Mouse (Mus musculus) G1E (cell line): ENCODE data around the gene Myo16.

Experiments used
- CTCF ChIP-seq: IDR thresholded peaks from 2 replicates; pipeline ENCODE4 v1.5.1; 2012; ENCODE audit warnings: low read depth, low read length, inconsistent platforms, mixed read lengths
- GATA1 ChIP-seq: IDR thresholded peaks from 2 replicates; pipeline ENCODE4 v1.6.1; 2012; ENCODE audit warnings: borderline replicate concordance, low read length, inconsistent platforms, mixed read lengths
- GATA2 ChIP-seq: IDR thresholded peaks from 2 replicates; pipeline ENCODE4 v1.6.1; 2012; ENCODE audit warnings: low read depth, low read length, inconsistent platforms, borderline replicate concordance
- POLR2AphosphoS5 ChIP-seq: IDR thresholded peaks from 2 replicates; pipeline ENCODE4 v1.6.1; 2012; ENCODE audit warnings: low read depth, low read length, inconsistent platforms; ENCODE audit not compliant: insufficient replicate concordance
- TAL1 ChIP-seq: conservative IDR thresholded peaks from 2 replicates; pipeline ENCODE4 v1.6.1; 2012; ENCODE audit warnings: low read depth, low read length, inconsistent platforms, mixed read lengths

- TF ChIP-seq CTCF (no peak), TAL1 (no peak), GATA2 (no peak), GATA1 (no peak), POLR2AphosphoS5 (no peak)
Observed at GRCm38 (mm10) chr8:10421516-10422090, 267.9 kb downstream of the Myo16 start.
